8 mouse cellular contexts compared by ENCODE assay signal in the genomic region with DNA sequence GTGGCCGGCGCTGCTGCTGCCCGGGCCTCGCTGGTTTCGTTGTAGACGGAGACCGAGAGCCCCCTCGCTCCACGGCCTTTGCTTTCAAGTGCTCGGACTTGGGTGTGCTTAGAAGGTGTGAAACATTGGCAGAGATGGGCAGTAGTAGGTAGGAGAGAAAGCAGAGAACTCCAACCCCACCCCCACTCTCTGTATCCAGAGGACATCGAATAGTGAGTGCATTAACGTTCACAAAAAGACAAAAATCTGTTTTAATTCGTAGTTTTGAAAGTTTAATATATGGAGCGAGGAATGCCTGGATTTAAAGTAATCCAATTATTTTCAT.
DNase-seq lines count a peak whose midpoint lies in the region; ATAC-seq lines count a peak whose summit lies in the region.

No protein-coding gene starts in this region.

- H3K4me2 ChIP-seq in lung, embryonic 15.5 days = peak overlapping the region; percentile 93
- peak overlapping the region; percentile 95 for H3K4me2 ChIP-seq in forebrain, embryonic 12.5 days
- peak overlapping the region; percentile 88 for H3K4me2 ChIP-seq in limb, embryonic 11.5 days (ENCODE audit: low read depth, severe bottlenecking)
- H3K4me2 ChIP-seq in neural tube, embryonic 15.5 days = peak overlapping the region; percentile 93

- peak overlapping the region; percentile 48 for H3K9ac ChIP-seq in lung, embryonic 15.5 days
- peak overlapping the region; percentile 71 for H3K9ac ChIP-seq in forebrain, embryonic 12.5 days
- H3K9ac ChIP-seq in limb, embryonic 11.5 days (ENCODE audit: low read length) = peak overlapping the region; percentile 68
- H3K9ac ChIP-seq in neural tube, embryonic 15.5 days (replicated peaks) = peak overlapping the region; percentile 43

- H3K36me3 ChIP-seq in lung, embryonic 15.5 days = no peaks in the 10 kb centered on the region
- no peaks in the 10 kb centered on the region for H3K36me3 ChIP-seq in forebrain, embryonic 12.5 days (replicated peaks)
- H3K36me3 ChIP-seq in limb, embryonic 11.5 days (ENCODE audit: control insufficient read depth, insufficient read depth, low read length) = no peaks in the 10 kb centered on the region
- H3K36me3 ChIP-seq in neural tube, embryonic 15.5 days = no peaks in the 10 kb centered on the region

- no peaks in the 10 kb centered on the region for H3K27me3 ChIP-seq in lung, embryonic 15.5 days
- no peaks in the 10 kb centered on the region for H3K27me3 ChIP-seq in forebrain, embryonic 12.5 days
- no peaks in the 10 kb centered on the region for H3K27me3 ChIP-seq in limb, embryonic 11.5 days (ENCODE audit: control insufficient read depth, insufficient read depth, low read length)
- H3K27me3 ChIP-seq in neural tube, embryonic 15.5 days (replicated peaks) = no peaks in the 10 kb centered on the region

- no peak for ATAC-seq in lung, embryonic 15.5 days (ENCODE audit: borderline replicate concordance, extremely low read depth, low FRiP score, low TSS enrichment)
- no peak for ATAC-seq in forebrain, embryonic 12.5 days (ENCODE audit: low FRiP score)
- peak; percentile 74 for ATAC-seq in limb, embryonic 11.5 days (ENCODE audit: insufficient number of reproducible peaks, low FRiP score, low TSS enrichment, low read depth)
- no peak; the same call in 1 of the 2 replicates for ATAC-seq in neural tube, embryonic 15.5 days (ENCODE audit: low FRiP score)
- ATAC-seq in frontal cortex, adult (ENCODE audit: low TSS enrichment) = no peak

- peaks cover 43% of the 10 kb centered on the region for H3K4me1 ChIP-seq in lung, embryonic 15.5 days
- peaks cover 38% of the 10 kb centered on the region for H3K4me1 ChIP-seq in forebrain, embryonic 12.5 days
- H3K4me1 ChIP-seq in limb, embryonic 11.5 days (ENCODE audit: control insufficient read depth, insufficient read depth, low read length) = peaks cover 29% of the 10 kb centered on the region
- H3K4me1 ChIP-seq in neural tube, embryonic 15.5 days = peaks cover 19% of the 10 kb centered on the region

- DNase-seq in lung, adult 18-20 months = no peak
- no peak for DNase-seq in limb, embryonic 11.5 days (ENCODE audit: low spot score)
- no peak for DNase-seq in layer of hippocampus, adult 18-20 months (ENCODE audit: low spot score in 2 of 2)
- DNase-seq in lung, postnatal 25 days (ENCODE audit: low spot score) = no peak

- 2% methylated on average over 14 of the region's 14 CpGs for WGBS in lung, embryonic 15.5 days
- WGBS in forebrain, embryonic 12.5 days = 1% methylated on average over 14 of the region's 14 CpGs
- WGBS in limb, embryonic 11.5 days = 1% methylated on average over 14 of the region's 14 CpGs
- under 1% methylated on average over 14 of the region's 14 CpGs for WGBS in neural tube, embryonic 15.5 days

- H3K9me3 ChIP-seq in lung, embryonic 15.5 days = no peaks in the 10 kb centered on the region
- no peaks in the 10 kb centered on the region for H3K9me3 ChIP-seq in forebrain, embryonic 12.5 days
- H3K9me3 ChIP-seq in limb, embryonic 11.5 days (ENCODE audit: control insufficient read depth, low read length) = no peaks in the 10 kb centered on the region
- H3K9me3 ChIP-seq in neural tube, embryonic 15.5 days (replicated peaks) = no peaks in the 10 kb centered on the region

- H3K27ac ChIP-seq in lung, embryonic 15.5 days = peak overlapping the region; percentile 96
- H3K27ac ChIP-seq in forebrain, embryonic 12.5 days = peak overlapping the region; percentile 95
- peak overlapping the region; percentile 56; the same call in 1 of the 2 replicates for H3K27ac ChIP-seq in limb, embryonic 11.5 days (replicated peaks; ENCODE audit: low read depth, low read length)
- H3K27ac ChIP-seq in neural tube, embryonic 15.5 days (replicated peaks) = peak overlapping the region; percentile 88

- peak overlapping the region; percentile 47 for H3K4me3 ChIP-seq in lung, embryonic 15.5 days
- peak overlapping the region; percentile 95 for H3K4me3 ChIP-seq in forebrain, embryonic 12.5 days (replicated peaks)
- peak overlapping the region; percentile 35 for H3K4me3 ChIP-seq in limb, embryonic 11.5 days (ENCODE audit: low read depth, low read length)
- H3K4me3 ChIP-seq in neural tube, embryonic 15.5 days (replicated peaks) = peak overlapping the region; percentile 49

Comparison
In these comparisons a context has a peak if more than half of its experiments do, and no peak if none do; other contexts are left out.
1. H3K4me3 ChIP-seq: peak in every context shown above with its lines; median percentile 95 in forebrain, embryonic 12.5 days; 49 in neural tube, embryonic 15.5 days; 47 in lung, embryonic 15.5 days; 35 in limb, embryonic 11.5 days.